Mouse (Mus musculus) bone marrow, adult 2 months (tissue): Measurements from ENCODE around the gene Commd3.

ENCODE experiments used
- CTCF ChIP-seq: fragments of 200-500 bp; IDR thresholded peaks from 2 replicates; pipeline ENCODE4 v1.5.1; 2011; ENCODE audit warnings: low read length, control low read depth; ENCODE audit not compliant: control insufficient read depth, insufficient read depth
- POLR2A ChIP-seq: fragments of 200-500 bp; IDR thresholded peaks from 2 replicates; pipeline ENCODE4 v1.6.1; 2011; ENCODE audit warnings: low read depth, mild to moderate bottlenecking, control low read depth, low read length, borderline replicate concordance; ENCODE audit not compliant: control insufficient read depth

- TF ChIP-seq POLR2A: no peak
- no peak for TF ChIP-seq CTCF
Observed at GRCm38 (mm10) chr2:18710356-18710755, 38.2 kb downstream of the Commd3 start.
